Mouse (Mus musculus) gastrocnemius, postnatal 14 days (tissue): Measurements from ENCODE around the gene Klf7. TPM values are rescaled to one million over a fixed set of nuclear protein-coding genes. Genes with fewer than 3 reads are reported as not detected.
A peak's percentile ranks its signal among the peaks of the same experiment; 100 is the strongest.

Experiments used
- DNase-seq: peaks from one replicate; pipeline ENCODE4 v3.0.0; 2021; ENCODE audit warnings: mixed read lengths
- intact Hi-C: fragments of 180-260 bp; cut with DNase I; formaldehyde crosslinking; loops from one replicate; pipeline ENCODE4 v1.15.1; 2025; ENCODE audit warnings: low total_unique reads
- total RNA-seq, 2 experiments: library from RNA; stranded (reverse); gene quantifications; 2 replicates each; pipeline ENCODE4 v1.2.3; 2021

Klf7 gene
- total RNA-seq, 2 experiments from 2014 or later, result 9.2 to 10.6 TPM

GRCm38 (mm10) chr1:64078747-64079211 is 43.3 kb downstream of the Klf7 start:
- intact Hi-C loops, result no loop called here
- DNase-seq, result peak; percentile 9

- DNase-seq, result no peak
- intact Hi-C loops, result no loop called here
Measured at GRCm38 (mm10) chr1:64078011-64078746, 43.9 kb downstream of the Klf7 start.

GRCm38 (mm10) chr1:64074051-64074450 is 48.0 kb downstream of the Klf7 start:
- intact Hi-C loops, result no loop called here
- DNase-seq, result no peak

GRCm38 (mm10) chr1:64070947-64071346 is 51.1 kb downstream of the Klf7 start:
- DNase-seq, result no peak
- intact Hi-C loops, result no loop called here

GRCm38 (mm10) chr1:64066320-64067254 is 55.5 kb downstream of the Klf7 start:
- no peak for DNase-seq
- intact Hi-C loops, result no loop called here

GRCm38 (mm10) chr1:64061488-64061887 is 60.6 kb downstream of the Klf7 start:
- no peak for DNase-seq
- intact Hi-C loops, result no loop called here

GRCm38 (mm10) chr1:64060699-64061454 is 61.2 kb downstream of the Klf7 start:
- DNase-seq, result no peak
- intact Hi-C loops, result no loop called here

- DNase-seq, result no peak
- intact Hi-C loops, result no loop called here
Measured at GRCm38 (mm10) chr1:64060116-64060515, 62.0 kb downstream of the Klf7 start.

- no peak for DNase-seq
- intact Hi-C loops, result no loop called here
Measured at GRCm38 (mm10) chr1:64056541-64056940, 65.5 kb downstream of the Klf7 start.

- intact Hi-C loops, result no loop called here
- no peak for DNase-seq
Measured at GRCm38 (mm10) chr1:64055978-64056377, 66.1 kb downstream of the Klf7 start.

- intact Hi-C loops, result no loop called here
Measured at GRCm38 (mm10) chr1:64055210-64055609, 66.9 kb downstream of the Klf7 start.

GRCm38 (mm10) chr1:64052069-64052750 is 69.9 kb downstream of the Klf7 start:
- intact Hi-C loops, result no loop called here

More at GRCm38 (mm10) chr1:64055210-64055609, 66.9 kb downstream of the Klf7 start:
- no peak for DNase-seq

GRCm38 (mm10) chr1:64048567-64048966 is 73.5 kb downstream of the Klf7 start:
- no peak for DNase-seq
- intact Hi-C loops, result no loop called here

More at GRCm38 (mm10) chr1:64052069-64052750, 69.9 kb downstream of the Klf7 start:
- no peak for DNase-seq

- intact Hi-C loops, result no loop called here
- no peak for DNase-seq
Measured at GRCm38 (mm10) chr1:64046802-64047156, 75.3 kb downstream of the Klf7 start.

- intact Hi-C loops, result no loop called here
- no peak for DNase-seq
Measured at GRCm38 (mm10) chr1:64046087-64046801, 75.8 kb downstream of the Klf7 start.

- intact Hi-C loops, result no loop called here
- DNase-seq, result no peak
Measured at GRCm38 (mm10) chr1:64044577-64044976, 77.5 kb downstream of the Klf7 start.

- intact Hi-C loops, result no loop called here
- peak; percentile 11 for DNase-seq
Measured at GRCm38 (mm10) chr1:64040831-64041383, 81.2 kb downstream of the Klf7 start.

- DNase-seq, result no peak
- intact Hi-C loops, result no loop called here
Measured at GRCm38 (mm10) chr1:64040061-64040686, 81.9 kb downstream of the Klf7 start.
